Mouse (Mus musculus): Measurements from ENCODE around the gene Gli1. TPM values are rescaled to one million over a fixed set of nuclear protein-coding genes. Genes with fewer than 3 reads are reported as not detected.
A peak's percentile ranks its signal among the peaks of the same experiment; 100 is the strongest.

The Gli1 gene
- polyA plus RNA-seq, 1 experiment from 2014 or later, result 7.6 TPM

- ATAC-seq, result no peak
- no peak overlapping the region for H3K27ac ChIP-seq (ENCODE audit: low read length)
- H3K27me3 ChIP-seq (replicated peaks; ENCODE audit: control insufficient read depth, insufficient read depth, low read length), result no peaks in the 10 kb centered on the region
- H3K36me3 ChIP-seq (ENCODE audit: control insufficient read depth, insufficient read depth, low read length), result peaks cover 32% of the 10 kb centered on the region
- H3K9ac ChIP-seq (ENCODE audit: low read depth, low read length), result no peak overlapping the region
- no peak overlapping the region for H3K4me2 ChIP-seq (ENCODE audit: low read depth, low read length)
- H3K4me1 ChIP-seq (ENCODE audit: control insufficient read depth, insufficient read depth, low read length), result no peaks in the 10 kb centered on the region
- no peak overlapping the region for H3K4me3 ChIP-seq (ENCODE audit: low read length)
- no peaks in the 10 kb centered on the region for H3K9me3 ChIP-seq (ENCODE audit: control insufficient read depth, low read length)
- 94% methylated on average over 6 of the region's 6 CpGs for WGBS
These were observed 41.4 kb downstream of the Gli1 start for GRCm38 (mm10) chr10:127300361-127300760.

DNA sequence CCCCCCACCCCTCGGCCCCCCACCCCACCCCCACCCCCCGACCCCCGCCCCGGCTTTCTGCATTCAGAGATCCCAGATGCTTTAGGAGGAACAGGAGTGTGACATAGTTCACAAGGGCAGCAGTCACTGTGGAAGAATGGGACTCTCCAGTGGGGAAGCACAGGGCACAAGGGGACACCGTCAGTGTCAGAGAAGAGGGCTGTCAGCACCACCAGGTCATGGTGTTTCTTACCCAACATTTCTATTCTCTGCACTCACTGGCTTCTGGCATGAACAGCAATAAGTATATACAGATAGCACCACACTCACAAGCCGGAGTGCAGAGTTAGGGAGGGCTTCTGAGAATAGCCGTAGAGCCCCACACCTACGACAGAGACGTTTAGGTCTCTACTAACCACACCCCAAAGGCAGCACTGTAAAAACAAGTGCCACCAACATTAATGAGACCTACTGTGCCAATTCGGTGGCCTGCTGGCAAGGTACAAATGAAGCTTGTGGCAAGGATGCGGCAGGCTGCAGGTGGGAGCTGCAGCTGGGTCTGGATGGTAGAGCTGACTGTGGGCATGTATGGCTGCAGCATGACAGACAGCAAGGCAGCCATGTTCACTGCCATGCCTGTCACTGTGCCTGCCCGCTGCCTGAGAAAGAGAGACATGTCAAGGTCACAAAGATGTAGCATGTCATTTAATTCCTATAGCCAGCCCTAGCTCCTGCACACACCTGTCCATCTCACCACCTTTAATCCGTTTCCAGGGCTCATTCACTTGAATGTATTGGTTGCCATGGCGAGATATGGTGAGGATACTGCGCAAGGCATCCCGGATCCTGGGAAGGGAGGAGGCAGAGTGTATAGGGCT is 44.5 kb downstream of the Gli1 start:
- Histone ChIP-seq H3K9ac (ENCODE audit: low read depth, low read length) (no peak overlapping the region), H3K36me3 (ENCODE audit: control insufficient read depth, insufficient read depth, low read length) (peaks cover 25% of the 10 kb centered on the region), H3K27me3 (replicated peaks; ENCODE audit: control insufficient read depth, insufficient read depth, low read length) (no peaks in the 10 kb centered on the region), H3K4me3 (ENCODE audit: low read length) (no peak overlapping the region), H3K27ac (ENCODE audit: low read length) (no peak overlapping the region), H3K9me3 (ENCODE audit: control insufficient read depth, low read length) (no peaks in the 10 kb centered on the region), H3K4me1 (ENCODE audit: control insufficient read depth, insufficient read depth, low read length) (peaks cover 7% of the 10 kb centered on the region), H3K4me2 (ENCODE audit: low read depth, low read length) (no peak overlapping the region)
- 89% methylated on average over 16 of the region's 16 CpGs for WGBS
- ATAC-seq, result no peak

GRCm38 (mm10) chr10:127295986-127296794 is 45.6 kb downstream of the Gli1 start:
- no peaks in the 10 kb centered on the region for H3K9me3 ChIP-seq (ENCODE audit: control insufficient read depth, low read length)
- no peak for ATAC-seq
- H3K27ac ChIP-seq (ENCODE audit: low read length), result no peak overlapping the region
- H3K4me2 ChIP-seq (ENCODE audit: low read depth, low read length), result no peak overlapping the region
- peaks cover 15% of the 10 kb centered on the region for H3K4me1 ChIP-seq (ENCODE audit: control insufficient read depth, insufficient read depth, low read length)
- WGBS, result 82% methylated on average over 24 of the region's 24 CpGs
- no peak overlapping the region for H3K4me3 ChIP-seq (ENCODE audit: low read length)
- peaks cover 20% of the 10 kb centered on the region for H3K36me3 ChIP-seq (ENCODE audit: control insufficient read depth, insufficient read depth, low read length)
- H3K9ac ChIP-seq (ENCODE audit: low read depth, low read length), result no peak overlapping the region
- H3K27me3 ChIP-seq (replicated peaks; ENCODE audit: control insufficient read depth, insufficient read depth, low read length), result no peaks in the 10 kb centered on the region

GRCm38 (mm10) chr10:127294895-127295510 is 46.8 kb downstream of the Gli1 start:
- Histone ChIP-seq H3K27ac (ENCODE audit: low read length) (no peak overlapping the region), H3K27me3 (replicated peaks; ENCODE audit: control insufficient read depth, insufficient read depth, low read length) (no peaks in the 10 kb centered on the region), H3K36me3 (ENCODE audit: control insufficient read depth, insufficient read depth, low read length) (peaks cover 20% of the 10 kb centered on the region), H3K4me2 (ENCODE audit: low read depth, low read length) (no peak overlapping the region), H3K9me3 (ENCODE audit: control insufficient read depth, low read length) (no peaks in the 10 kb centered on the region), H3K9ac (ENCODE audit: low read depth, low read length) (no peak overlapping the region), H3K4me1 (ENCODE audit: control insufficient read depth, insufficient read depth, low read length) (peaks cover 16% of the 10 kb centered on the region), H3K4me3 (ENCODE audit: low read length) (no peak overlapping the region)
- no peak for ATAC-seq
- WGBS, result 88% methylated on average over 10 of the region's 10 CpGs

- Histone ChIP-seq H3K27me3 (replicated peaks; ENCODE audit: control insufficient read depth, insufficient read depth, low read length) (no peaks in the 10 kb centered on the region), H3K27ac (ENCODE audit: low read length) (no peak overlapping the region), H3K4me1 (ENCODE audit: control insufficient read depth, insufficient read depth, low read length) (peaks cover 23% of the 10 kb centered on the region), H3K9me3 (ENCODE audit: control insufficient read depth, low read length) (no peaks in the 10 kb centered on the region), H3K36me3 (ENCODE audit: control insufficient read depth, insufficient read depth, low read length) (peaks cover 20% of the 10 kb centered on the region), H3K4me2 (ENCODE audit: low read depth, low read length) (no peak overlapping the region), H3K9ac (ENCODE audit: low read depth, low read length) (no peak overlapping the region), H3K4me3 (ENCODE audit: low read length) (no peak overlapping the region)
- WGBS, result 81% methylated on average over 3 of the region's 3 CpGs
- no peak for ATAC-seq
These were observed 48.1 kb downstream of the Gli1 start for GRCm38 (mm10) chr10:127293590-127294113.

GRCm38 (mm10) chr10:127292987-127293538 is 48.7 kb downstream of the Gli1 start:
- Histone ChIP-seq H3K9ac (ENCODE audit: low read depth, low read length) (no peak overlapping the region), H3K4me1 (ENCODE audit: control insufficient read depth, insufficient read depth, low read length) (peaks cover 23% of the 10 kb centered on the region), H3K4me2 (ENCODE audit: low read depth, low read length) (0 out of 2 replicates have a peak overlapping the region, but pooled peaks have one; percentile 72), H3K27me3 (replicated peaks; ENCODE audit: control insufficient read depth, insufficient read depth, low read length) (no peaks in the 10 kb centered on the region), H3K27ac (ENCODE audit: low read length) (no peak overlapping the region), H3K4me3 (ENCODE audit: low read length) (no peak overlapping the region; the same call in 1 of the 2 replicates), H3K36me3 (ENCODE audit: control insufficient read depth, insufficient read depth, low read length) (peaks cover 20% of the 10 kb centered on the region), H3K9me3 (ENCODE audit: control insufficient read depth, low read length) (no peaks in the 10 kb centered on the region)
- ATAC-seq, result no peak
- 75% methylated on average over 6 of the region's 6 CpGs for WGBS

DNA sequence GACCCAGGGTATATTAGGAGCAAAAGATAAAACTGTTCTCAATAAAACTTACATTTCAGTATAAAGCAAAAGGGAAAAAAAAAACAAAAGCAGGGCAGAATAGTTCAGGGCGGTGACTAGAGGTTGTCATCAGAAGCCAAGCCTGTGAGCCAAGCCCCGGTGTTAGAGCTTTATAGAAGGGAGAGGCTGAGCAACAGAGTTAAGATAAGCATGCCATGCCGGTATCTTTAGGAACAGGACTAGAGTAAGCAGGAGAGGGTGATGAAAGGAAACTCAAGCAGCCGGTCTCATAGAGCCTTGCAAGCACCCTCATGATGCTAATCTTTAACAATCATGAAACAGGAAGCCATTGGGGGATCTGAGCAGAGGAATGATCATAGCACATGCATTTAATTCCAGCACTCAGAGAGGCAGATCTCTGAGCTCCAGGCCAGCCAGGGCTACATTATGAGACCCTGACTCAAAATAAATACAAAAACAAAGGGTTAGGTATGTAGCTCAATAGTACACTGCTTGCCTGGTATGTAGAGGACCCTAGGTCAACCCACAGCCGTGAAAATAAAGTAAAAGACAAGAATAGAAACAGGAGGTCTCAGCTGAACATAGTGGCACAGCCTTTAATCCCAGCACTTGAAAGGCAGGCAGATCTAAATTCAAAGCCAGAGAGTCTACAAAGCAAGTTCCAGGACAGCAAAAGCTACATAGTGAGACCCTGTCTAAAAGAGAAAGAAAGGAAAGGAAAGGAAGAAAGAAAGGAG is 49.7 kb downstream of the Gli1 start:
- Histone ChIP-seq H3K4me1 (ENCODE audit: control insufficient read depth, insufficient read depth, low read length) (peaks cover 30% of the 10 kb centered on the region), H3K9ac (ENCODE audit: low read depth, low read length) (peak overlapping the region; percentile 82), H3K36me3 (ENCODE audit: control insufficient read depth, insufficient read depth, low read length) (peaks cover 13% of the 10 kb centered on the region; the same call in 1 of the 2 replicates), H3K27me3 (replicated peaks; ENCODE audit: control insufficient read depth, insufficient read depth, low read length) (no peaks in the 10 kb centered on the region), H3K27ac (ENCODE audit: low read length) (peak overlapping the region; percentile 94; the same call in 1 of the 2 replicates), H3K4me2 (ENCODE audit: low read depth, low read length) (peak overlapping the region; percentile 72), H3K4me3 (ENCODE audit: low read length) (peak overlapping the region; percentile 75), H3K9me3 (ENCODE audit: control insufficient read depth, low read length) (no peaks in the 10 kb centered on the region)
- 31% methylated on average over 5 of the region's 5 CpGs for WGBS
- ATAC-seq, result no peak

GRCm38 (mm10) chr10:127290930-127291880 is 50.6 kb downstream of the Gli1 start:
- H3K27ac ChIP-seq (ENCODE audit: low read length), result peak overlapping the region; percentile 94
- peak overlapping the region; percentile 82 for H3K9ac ChIP-seq (ENCODE audit: low read depth, low read length)
- peak overlapping the region; percentile 72 for H3K4me2 ChIP-seq (ENCODE audit: low read depth, low read length)
- H3K9me3 ChIP-seq (ENCODE audit: control insufficient read depth, low read length), result no peaks in the 10 kb centered on the region
- H3K4me1 ChIP-seq (ENCODE audit: control insufficient read depth, insufficient read depth, low read length), result peaks cover 38% of the 10 kb centered on the region
- no peaks in the 10 kb centered on the region for H3K27me3 ChIP-seq (replicated peaks; ENCODE audit: control insufficient read depth, insufficient read depth, low read length)
- H3K36me3 ChIP-seq (ENCODE audit: control insufficient read depth, insufficient read depth, low read length), result peaks cover 20% of the 10 kb centered on the region
- peak overlapping the region; percentile 75 for H3K4me3 ChIP-seq (ENCODE audit: low read length)
- peak; percentile 36 for ATAC-seq
- 1% methylated on average over 19 of the region's 19 CpGs for WGBS
